9 mouse cellular contexts compared by ENCODE assay signal in the genomic region with DNA sequence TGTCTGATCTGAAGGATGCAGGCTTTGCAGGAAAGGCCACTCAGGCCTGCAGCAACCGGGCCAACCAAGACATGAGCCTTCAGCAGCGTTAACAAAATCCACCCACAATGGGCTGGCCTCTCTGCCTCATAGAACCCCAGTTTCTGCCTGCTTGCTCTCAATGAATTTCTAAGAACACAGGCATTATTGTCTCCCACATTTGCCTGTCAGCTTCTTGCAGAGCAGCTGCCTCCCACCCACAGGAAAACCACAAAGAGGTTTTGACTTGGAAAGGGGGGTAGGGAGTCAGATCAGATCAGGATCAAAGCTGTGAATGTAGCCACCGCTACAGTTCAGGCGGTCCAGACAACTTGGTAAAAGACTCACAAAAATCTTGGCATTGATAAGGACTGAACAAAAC. TPM values are rescaled to one million over a fixed set of nuclear protein-coding genes. Genes with fewer than 3 reads are reported as not detected.
DNase-seq lines count a peak whose midpoint lies in the region; ATAC-seq and TF ChIP-seq lines count a peak whose summit lies in the region.
"Had no signal": no experiment of that assay in that cellular context is flagged by ENCODE, and none has a peak within 500 bp of the region (broad histone marks: within the 10 kb centered on the region; RNA-seq: fewer than 3 reads in every experiment).

No protein-coding gene starts in this region.

- no peak overlapping the region for H3K4me3 ChIP-seq in layer of hippocampus, adult 2 months
- no peak overlapping the region for H3K4me3 ChIP-seq in MEL (ENCODE audit: control insufficient read depth in 1 of 2, insufficient read depth in 1 of 2, low read depth in 2 of 2, low read length in 2 of 2)
- H3K4me3 ChIP-seq in embryonic facial prominence, embryonic 11.5 days (ENCODE audit: low read depth, low read length): no peak overlapping the region

- H3K4me1 ChIP-seq in MEL (ENCODE audit: control insufficient read depth in 1 of 2, insufficient read depth in 2 of 2, low read length in 2 of 2): peaks cover 0 to 7% of the 10 kb centered on the region in 2 experiments; a peak in 1 of 4 replicates
- no peaks in the 10 kb centered on the region; the same call in 1 of the 2 replicates for H3K4me1 ChIP-seq in embryonic facial prominence, embryonic 11.5 days (ENCODE audit: control insufficient read depth, insufficient read depth, low read length)

- intact Hi-C loops in heart, postnatal 36 days (cut with DNase I): no loop called here

- H3K36me3 ChIP-seq in MEL (ENCODE audit: control insufficient read depth in 1 of 2, insufficient read depth in 2 of 2, low read length in 2 of 2): peaks cover 0 to 7% of the 10 kb centered on the region in 2 experiments; a peak in 2 of 4 replicates
- H3K36me3 ChIP-seq in embryonic facial prominence, embryonic 11.5 days (replicated peaks; ENCODE audit: control insufficient read depth, insufficient read depth, low read depth, low read length): no peaks in the 10 kb centered on the region

- TF ChIP-seq RAD21 in MEL (IDR thresholded peaks at IDR 0.05; ENCODE audit: low read depth, low read length): no peak

- TF ChIP-seq CTCF in layer of hippocampus, adult 2 months (conservative IDR thresholded peaks at IDR 0.05): no peak
- no peak for TF ChIP-seq CTCF in MEL (IDR thresholded peaks at IDR 0.05 in 2 of 3, conservative IDR thresholded peaks at IDR 0.05 in 1 of 3; ENCODE audit: control insufficient read depth in 1 of 3, insufficient read depth in 1 of 3, low read depth in 2 of 3, low read length in 3 of 3, poor library complexity in 1 of 3, severe bottlenecking in 1 of 3)

- H3K4me2 ChIP-seq in embryonic facial prominence, embryonic 11.5 days (ENCODE audit: low read depth, low read length): no peak overlapping the region

- peak overlapping the region; percentile 36; the same call in 1 of the 2 replicates for H3K27ac ChIP-seq in layer of hippocampus, adult 2 months
- no peak overlapping the region for H3K27ac ChIP-seq in MEL (ENCODE audit: control insufficient read depth, low read depth, low read length)
- H3K27ac ChIP-seq in embryonic facial prominence, embryonic 11.5 days (replicated peaks; ENCODE audit: low read depth, low read length): no peak overlapping the region

- no peaks in the 10 kb centered on the region for H3K79me2 ChIP-seq in MEL (ENCODE audit: control insufficient read depth, insufficient read depth, low read length, poor library complexity)

- H3K9ac ChIP-seq in MEL (ENCODE audit: control insufficient read depth, low read depth, low read length, poor library complexity, severe bottlenecking): no peak overlapping the region
- H3K9ac ChIP-seq in embryonic facial prominence, embryonic 11.5 days (replicated peaks; ENCODE audit: low read length): no peak overlapping the region; the same call in 1 of the 2 replicates

- no peak for ATAC-seq in embryonic facial prominence, embryonic 11.5 days (replicated peaks; ENCODE audit: insufficient number of reproducible peaks, low FRiP score, low TSS enrichment, low read depth)
- ATAC-seq in megakaryocyte progenitor cell, adult 5-6 weeks (replicated peaks; ENCODE audit: poor library complexity): peak; percentile 26; the same call in 1 of the 2 replicates
- no peak for ATAC-seq in activated CD4-positive, CD25-positive, alpha-beta regulatory T cell, adult 4 months

- TF ChIP-seq EP300 in MEL (IDR thresholded peaks at IDR 0.05; ENCODE audit: low read depth in 1 of 2, low read length in 2 of 2): 0 out of 4 replicates have a peak, but pooled peaks of 1 of the 2 experiments have one; percentile 21

- TF ChIP-seq POLR2A in MEL (IDR thresholded peaks at IDR 0.05; ENCODE audit: control insufficient read depth in 1 of 2, insufficient read depth in 1 of 2, low read depth in 1 of 2, low read length in 2 of 2, poor library complexity in 1 of 2): no peak

- H3K9me3 ChIP-seq in MEL (replicated peaks; ENCODE audit: insufficient read depth, low read length): no peaks in the 10 kb centered on the region
- no peaks in the 10 kb centered on the region for H3K9me3 ChIP-seq in embryonic facial prominence, embryonic 11.5 days (replicated peaks; ENCODE audit: control insufficient read depth, low read length)

- 27% methylated on average over 4 of the region's 4 CpGs for WGBS in embryonic facial prominence, embryonic 11.5 days

- DNase-seq in layer of hippocampus, adult 2 months (ENCODE audit: low spot score in 2 of 2): no peak
- DNase-seq in layer of hippocampus, adult 11-12 months (ENCODE audit: low spot score): no peak
- DNase-seq in MEL (ENCODE audit: low read depth, low spot score): peak; percentile 27
- peak; percentile 14 for DNase-seq in embryonic facial prominence, embryonic 11.5 days (ENCODE audit: low spot score)
- no peak for DNase-seq in right cerebral cortex, adult 18-20 months
- DNase-seq in heart, postnatal 36 days: no peak
- DNase-seq: right cerebral cortex, postnatal 25 days had no signal

- H3K27me3 ChIP-seq in MEL (ENCODE audit: control insufficient read depth in 1 of 2, insufficient read depth in 2 of 2, low read length in 2 of 2): no peaks in the 10 kb centered on the region
- H3K27me3 ChIP-seq in embryonic facial prominence, embryonic 11.5 days (ENCODE audit: control insufficient read depth, insufficient read depth, low read length): no peaks in the 10 kb centered on the region

TF ChIP-seq in MEL, 35 proteins besides CTCF, POLR2A, EP300 and RAD21:
- TF ChIP-seq POLR2AphosphoS2 (IDR thresholded peaks at IDR 0.05; ENCODE audit: low read length): no peak
- no peak for TF ChIP-seq HCFC1 (IDR thresholded peaks at IDR 0.05; ENCODE audit: low read depth, low read length)

RNA-seq across cellular contexts. Expression of gene Rab20, which starts 25.5 kb away (rescaled TPM):
- total RNA-seq in layer of hippocampus, adult 2 months (2021): not detected
- 8.4 and 10.4 TPM in 2 replicates for total RNA-seq in MEL (2012; rRNA removed)
- polyA plus RNA-seq in MEL (2012; ENCODE audit: insufficient read depth in 1 of 2, insufficient read length in 2 of 2, low read depth in 1 of 2, low replicate concordance in 2 of 2, missing spikeins in 1 of 2): 1 to 10 TPM in 1 of 2 experiments, not detected in 1; 9.5 TPM
- 0.79 and 1.7 TPM in 2 replicates for polyA plus RNA-seq in embryonic facial prominence, embryonic 11.5 days (2014; fragmentation: Nextera tagmentation; extraction: Ambion mirVana)
- total RNA-seq in megakaryocyte progenitor cell, adult 5-6 weeks (2015): 1.3 and 2.2 TPM in 2 replicates
- total RNA-seq in megakaryocyte progenitor cell, adult 5-6 weeks (2017): 3.7 and 5.2 TPM in 2 replicates
- 1 to 10 TPM; 7.8 to 8.7 TPM for polyA plus RNA-seq in activated CD4-positive, CD25-positive, alpha-beta regulatory T cell, adult 4 months (2017; shearing (Covaris generic))
- 10 to 100 TPM; 26.9 to 32.1 TPM for total RNA-seq in heart, postnatal 36 days (2021)

RNA-seq across cellular contexts. Expression of gene Naxd, which starts 44.3 kb away (rescaled TPM):
- 10 to 100 TPM; 62.7 to 69.0 TPM for total RNA-seq in layer of hippocampus, adult 2 months (2021)
- total RNA-seq in MEL (2012; rRNA removed): 54.8 and 60.9 TPM in 2 replicates
- 10 to 100 TPM in 1 of 2 experiments, not detected in 1; 72.3 TPM for polyA plus RNA-seq in MEL (2012; ENCODE audit: insufficient read depth in 1 of 2, insufficient read length in 2 of 2, low read depth in 1 of 2, low replicate concordance in 2 of 2, missing spikeins in 1 of 2)
- polyA plus RNA-seq in embryonic facial prominence, embryonic 11.5 days (2014; fragmentation: Nextera tagmentation; extraction: Ambion mirVana): 88.0 and 91.6 TPM in 2 replicates
- total RNA-seq in megakaryocyte progenitor cell, adult 5-6 weeks (2015): 59.8 and 65.7 TPM in 2 replicates
- total RNA-seq in megakaryocyte progenitor cell, adult 5-6 weeks (2017): 70.6 and 72.5 TPM in 2 replicates
- polyA plus RNA-seq in activated CD4-positive, CD25-positive, alpha-beta regulatory T cell, adult 4 months (2017; shearing (Covaris generic)): 10 to 100 TPM; 46.7 to 61.4 TPM
- 10 to 100 TPM; 35.6 to 39.7 TPM for total RNA-seq in heart, postnatal 36 days (2021)

Comparison
In these comparisons a context has a peak if more than half of its experiments do, and no peak if none do; other contexts are left out.
1. DNase-seq: peak in MEL (single experiment) and embryonic facial prominence, embryonic 11.5 days (single experiment); none in layer of hippocampus, adult 2 months (0 of 2), layer of hippocampus, adult 11-12 months (single experiment), right cerebral cortex, adult 18-20 months (single experiment) and heart, postnatal 36 days (0 of 2).